Mouse (Mus musculus) kidney, embryonic 15.5 days (tissue): ENCODE data around the gene Ralgapa1. TPM values are rescaled to one million over a fixed set of nuclear protein-coding genes. Genes with fewer than 3 reads are reported as not detected.
"Not testable (repeated sequence)": the region's sequence is repeated elsewhere in the genome, so short reads cannot be mapped to it uniquely, and the experiment has no call there.

Source experiments
- ATAC-seq: fragments of 200-750 bp; cut with Nextera tagmentation; replicated peaks from 2 replicates; pipeline ENCODE4 v1.8.0; 2017; ENCODE audit warnings: moderate TSS enrichment; ENCODE audit not compliant: low FRiP score
- H3K27ac ChIP-seq: fragments of 300-500 bp; sonication (generic); 2 replicates; pipeline ENCODE4 v1.5.1; 2015; ENCODE audit warnings: mild to moderate bottlenecking, inconsistent platforms
- H3K27me3 ChIP-seq: fragments of 300-500 bp; sonication (generic); 2 replicates; pipeline ENCODE4 v1.6.1; 2015; ENCODE audit warnings: inconsistent platforms
- H3K36me3 ChIP-seq: fragments of 300-500 bp; sonication (generic); 2 replicates; pipeline ENCODE4 v1.6.1; 2015; ENCODE audit warnings: inconsistent platforms
- H3K4me1 ChIP-seq: fragments of 300-500 bp; sonication (generic); 2 replicates; pipeline ENCODE4 v1.6.1; 2015; ENCODE audit warnings: inconsistent platforms
- H3K4me2 ChIP-seq: fragments of 300-500 bp; sonication (generic); 2 replicates; pipeline ENCODE4 v1.6.1; 2015; ENCODE audit warnings: moderate library complexity, mild to moderate bottlenecking, inconsistent platforms
- H3K4me3 ChIP-seq: fragments of 300-500 bp; sonication (generic); replicated peaks from 2 replicates; pipeline ENCODE4 v1.5.1; 2015; ENCODE audit warnings: mild to moderate bottlenecking, inconsistent platforms
- H3K9ac ChIP-seq: fragments of 300-500 bp; sonication (generic); 2 replicates; pipeline ENCODE4 v1.6.1; 2015; ENCODE audit warnings: mild to moderate bottlenecking, inconsistent platforms
- H3K9me3 ChIP-seq: fragments of 300-500 bp; sonication (generic); replicated peaks from 2 replicates; pipeline ENCODE4 v1.6.1; 2016; ENCODE audit warnings: inconsistent platforms
- WGBS: fragments of 180-500 bp; shearing (Covaris S2); methylation state at CpG from one replicate; pipeline ENCODE4 v1.1.7; 2015; ENCODE audit warnings: mixed read lengths; 5-methylcytosine and 5-hydroxymethylcytosine counted together
- microRNA-seq: library from miRNA; unstranded; fragments of <30 nt; microRNA quantifications from one replicate; pipeline ENCODE4, GENCODE M21; 2016
- polyA plus RNA-seq: library from polyadenylated mRNA; unstranded; fragments of >200 nt; fragmentation: Nextera tagmentation; extraction: Ambion mirVana; gene quantifications from 2 replicates; pipeline ENCODE4 v1.2.1, GENCODE M21; 2015

The Ralgapa1 gene
- polyA plus RNA-seq, 1 experiment from 2014 or later, result 13.2 TPM

DNA sequence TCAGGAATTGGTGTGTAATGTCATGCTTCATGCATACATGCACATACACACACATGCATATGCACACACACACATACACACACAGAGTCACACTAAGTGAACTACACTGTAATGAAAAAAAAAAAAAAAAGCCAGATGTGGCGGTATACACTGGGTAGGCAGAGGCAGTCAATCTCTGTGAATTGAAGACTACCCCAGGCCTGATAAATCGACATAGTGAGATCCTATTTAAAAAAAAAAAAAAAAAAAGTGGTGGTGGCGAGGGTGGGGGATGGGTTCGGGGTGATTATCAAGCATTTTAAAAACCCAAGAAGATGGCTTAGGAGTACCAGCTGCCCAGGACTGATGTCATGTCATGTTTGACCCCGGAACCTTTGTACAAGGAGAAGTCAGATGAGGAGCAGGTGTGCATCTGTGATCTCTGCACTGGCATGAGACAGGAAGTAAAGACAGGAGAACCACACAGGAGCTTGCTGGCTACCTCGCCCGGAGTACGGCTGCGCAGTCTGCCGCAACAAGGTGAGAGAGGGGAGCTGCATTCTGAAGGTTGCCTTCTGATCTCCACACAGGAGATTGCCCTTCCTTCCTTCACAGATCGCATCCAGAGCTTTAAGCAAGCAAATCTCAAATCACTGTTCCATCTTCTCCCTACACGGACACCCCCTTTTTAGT is 261.6 kb downstream of the Ralgapa1 start:
- Histone ChIP-seq H3K4me2 (no peak overlapping the region), H3K27me3 (no peaks in the 10 kb centered on the region), H3K9ac (no peak overlapping the region), H3K36me3 (no peaks in the 10 kb centered on the region), H3K27ac (no peak overlapping the region), H3K4me1 (peaks cover 4% of the 10 kb centered on the region), H3K4me3 (no peak overlapping the region), H3K9me3 (no peaks in the 10 kb centered on the region)
- WGBS, result 90% methylated on average over 12 of the region's 12 CpGs
- ATAC-seq, result no peak

DNA sequence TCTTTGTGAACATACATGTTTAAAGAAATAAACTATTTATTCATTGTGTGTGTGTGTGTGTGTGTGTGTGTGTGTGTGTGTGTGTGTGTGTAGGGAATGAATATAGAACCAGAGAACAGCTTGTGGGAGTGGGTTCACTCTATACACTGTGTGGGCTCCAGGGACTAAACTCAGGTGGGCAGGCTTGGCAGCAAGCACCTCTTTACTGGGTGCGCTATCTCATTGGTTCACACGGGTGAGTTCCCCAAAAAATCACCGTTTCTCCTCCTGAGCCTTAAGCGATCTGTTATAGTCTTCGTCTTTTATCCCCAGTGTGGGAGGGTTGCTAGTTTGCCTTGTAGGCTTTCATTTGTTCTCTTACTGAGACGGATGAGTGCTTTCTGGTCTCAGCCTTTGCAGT is 263.1 kb downstream of the Ralgapa1 start:
- Histone ChIP-seq H3K4me1 (peaks cover 4% of the 10 kb centered on the region), H3K4me3 (no peak overlapping the region), H3K27me3 (no peaks in the 10 kb centered on the region), H3K36me3 (no peaks in the 10 kb centered on the region), H3K9me3 (no peaks in the 10 kb centered on the region), H3K4me2 (no peak overlapping the region), H3K9ac (no peak overlapping the region), H3K27ac (no peak overlapping the region)
- ATAC-seq, result no peak
- 71% methylated on average over 6 of the region's 6 CpGs for WGBS

DNA sequence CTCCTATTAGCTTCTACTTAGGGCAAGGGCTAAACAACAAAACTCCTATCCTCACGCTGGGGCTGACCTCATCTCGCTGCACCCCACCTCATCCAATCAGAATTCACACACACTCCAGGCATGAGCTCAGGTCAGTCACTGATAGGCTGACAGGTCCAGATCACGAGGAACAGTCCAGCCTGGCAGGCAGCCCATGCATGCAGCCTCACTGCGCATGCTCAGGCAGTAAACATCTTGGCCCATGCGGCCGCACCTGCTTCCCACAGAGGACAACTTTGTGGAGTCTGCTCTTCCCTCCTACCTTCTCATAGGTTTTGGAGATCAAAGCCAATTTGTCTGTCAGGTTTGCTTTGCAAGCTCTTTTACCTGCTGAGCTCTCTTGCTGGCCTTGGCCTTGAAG is 266.1 kb downstream of the Ralgapa1 start:
- 85% methylated on average over 6 of the region's 6 CpGs for WGBS
- ATAC-seq, result not testable (repeated sequence)

More for the DNA sequence above, 266.1 kb downstream of the Ralgapa1 start:
- not testable (repeated sequence) for H3K9me3 ChIP-seq, H3K27me3 ChIP-seq, H3K4me2 ChIP-seq, H3K4me1 ChIP-seq, H3K27ac ChIP-seq, H3K36me3 ChIP-seq, H3K9ac ChIP-seq, H3K4me3 ChIP-seq

Small RNA genes within 50 kb of the gene (microRNA-seq; reads per million reads assigned to microRNA genes)
- gene Gm23394, result 0.44 reads per million

Other genes with a start within 250 kb of the Ralgapa1 start
- 0.68 and 1.6 TPM in 2 replicates for gene Insm2, start 221.7 kb downstream of the Ralgapa1 start, polyA plus RNA-seq
- 38.0 and 38.5 TPM in 2 replicates for gene Brms1l, start 15.2 kb upstream of the Ralgapa1 start, polyA plus RNA-seq